Mouse (Mus musculus) heart, embryonic 13.5 days (tissue): ENCODE data around the gene Celf5. TPM values are rescaled to one million over a fixed set of nuclear protein-coding genes. Genes with fewer than 3 reads are reported as not detected.

ENCODE experiments used
- ATAC-seq: fragments of 200-750 bp; cut with Nextera tagmentation; 2 replicates; pipeline ENCODE4 v1.8.0; 2017; ENCODE audit warnings: moderate TSS enrichment; ENCODE audit not compliant: insufficient number of reproducible peaks, low FRiP score, low TSS enrichment; ENCODE audit errors: extremely low read depth
- H3K27ac ChIP-seq: fragments of 300-500 bp; sonication (generic); replicated peaks from 2 replicates; pipeline ENCODE4 v1.5.1; 2015; ENCODE audit warnings: moderate library complexity, mild to moderate bottlenecking, inconsistent platforms
- H3K27me3 ChIP-seq: fragments of 300-500 bp; sonication (generic); replicated peaks from 2 replicates; pipeline ENCODE4 v1.6.1; 2015; ENCODE audit warnings: mild to moderate bottlenecking, inconsistent platforms
- H3K36me3 ChIP-seq: fragments of 300-500 bp; sonication (generic); 2 replicates; pipeline ENCODE4 v1.6.1; 2015; ENCODE audit warnings: mild to moderate bottlenecking, inconsistent platforms
- H3K4me1 ChIP-seq: fragments of 300-500 bp; sonication (generic); 2 replicates; pipeline ENCODE4 v1.6.1; 2015; ENCODE audit warnings: inconsistent platforms
- H3K4me2 ChIP-seq: fragments of 300-500 bp; sonication (generic); 2 replicates; pipeline ENCODE4 v1.6.1; 2015; ENCODE audit warnings: inconsistent platforms, mild to moderate bottlenecking, moderate library complexity
- H3K4me3 ChIP-seq: fragments of 300-500 bp; sonication (generic); 2 replicates; pipeline ENCODE4 v1.5.1; 2015; ENCODE audit warnings: moderate library complexity, mild to moderate bottlenecking, inconsistent platforms
- H3K9ac ChIP-seq: fragments of 300-500 bp; sonication (generic); 2 replicates; pipeline ENCODE4 v1.6.1; 2015; ENCODE audit warnings: inconsistent platforms, mild to moderate bottlenecking, moderate library complexity
- H3K9me3 ChIP-seq: fragments of 300-500 bp; sonication (generic); 2 replicates; pipeline ENCODE4 v1.6.1; 2016; ENCODE audit warnings: inconsistent platforms
- WGBS: fragments of 180-500 bp; shearing (Covaris S2); methylation state at CpG from one replicate; pipeline ENCODE4 v1.1.7; 2015; ENCODE audit warnings: mixed read lengths; 5-methylcytosine and 5-hydroxymethylcytosine counted together
- polyA plus RNA-seq: library from polyadenylated mRNA; unstranded; fragments of >200 nt; fragmentation: Nextera tagmentation; extraction: Ambion mirVana; gene quantifications from 2 replicates; pipeline ENCODE4 v1.2.1, GENCODE M21; 2015

Celf5 gene
- polyA plus RNA-seq, 1 experiment from 2014 or later, result 0.16 TPM

GRCm38 (mm10) chr10:81486496-81486895 is 4.0 kb upstream of the Celf5 start:
- Histone ChIP-seq H3K4me3 (no peak overlapping the region), H3K9ac (no peak overlapping the region), H3K9me3 (no peaks in the 10 kb centered on the region), H3K27me3 (peaks cover 16% of the 10 kb centered on the region), H3K36me3 (peaks cover 58% of the 10 kb centered on the region), H3K27ac (no peak overlapping the region), H3K4me1 (peaks cover 22% of the 10 kb centered on the region), H3K4me2 (no peak overlapping the region)
- no peak for ATAC-seq
- WGBS, result 87% methylated on average over 10 of the region's 10 CpGs

GRCm38 (mm10) chr10:81485479-81486018 is 3.0 kb upstream of the Celf5 start:
- Histone ChIP-seq H3K27ac (no peak overlapping the region), H3K9ac (no peak overlapping the region), H3K4me2 (no peak overlapping the region), H3K4me3 (no peak overlapping the region), H3K9me3 (no peaks in the 10 kb centered on the region), H3K36me3 (peaks cover 48% of the 10 kb centered on the region), H3K27me3 (peaks cover 25% of the 10 kb centered on the region), H3K4me1 (peaks cover 22% of the 10 kb centered on the region)
- WGBS, result 62% methylated on average over 7 of the region's 7 CpGs
- ATAC-seq, result no peak

GRCm38 (mm10) chr10:81485060-81485449 is 2.5 kb upstream of the Celf5 start:
- no peak overlapping the region for H3K4me3 ChIP-seq
- 23% methylated on average over 2 of the region's 2 CpGs for WGBS
- no peak overlapping the region for H3K27ac ChIP-seq
- peaks cover 22% of the 10 kb centered on the region for H3K4me1 ChIP-seq
- peaks cover 30% of the 10 kb centered on the region for H3K27me3 ChIP-seq
- H3K9me3 ChIP-seq, result no peaks in the 10 kb centered on the region
- ATAC-seq, result no peak
- H3K4me2 ChIP-seq, result no peak overlapping the region
- H3K36me3 ChIP-seq, result peaks cover 43% of the 10 kb centered on the region
- H3K9ac ChIP-seq, result no peak overlapping the region

GRCm38 (mm10) chr10:81484441-81485059 is 2.0 kb upstream of the Celf5 start:
- Histone ChIP-seq H3K9me3 (no peaks in the 10 kb centered on the region), H3K4me1 (peaks cover 22% of the 10 kb centered on the region), H3K27me3 (peaks cover 34% of the 10 kb centered on the region), H3K4me2 (no peak overlapping the region), H3K27ac (no peak overlapping the region), H3K4me3 (no peak overlapping the region), H3K36me3 (peaks cover 38% of the 10 kb centered on the region), H3K9ac (no peak overlapping the region)
- 71% methylated on average over 6 of the region's 6 CpGs for WGBS
- ATAC-seq, result no peak

GRCm38 (mm10) chr10:81483983-81484382 is 1.5 kb upstream of the Celf5 start:
- Histone ChIP-seq H3K9me3 (no peaks in the 10 kb centered on the region), H3K9ac (no peak overlapping the region), H3K4me3 (no peak overlapping the region), H3K27me3 (peaks cover 38% of the 10 kb centered on the region), H3K27ac (no peak overlapping the region), H3K36me3 (peaks cover 33% of the 10 kb centered on the region), H3K4me2 (no peak overlapping the region), H3K4me1 (peaks cover 22% of the 10 kb centered on the region)
- WGBS, result 16% methylated on average over 9 of the region's 9 CpGs
- ATAC-seq, result no peak

- no peak overlapping the region for H3K27ac ChIP-seq
- H3K4me2 ChIP-seq, result peak overlapping the region; percentile 85
- H3K36me3 ChIP-seq, result peaks cover 11% of the 10 kb centered on the region
- no peak for ATAC-seq
- H3K4me3 ChIP-seq, result peak overlapping the region; percentile 55
- H3K9me3 ChIP-seq, result no peaks in the 10 kb centered on the region
- peaks cover 59% of the 10 kb centered on the region for H3K27me3 ChIP-seq
- 5% methylated on average over 34 of the region's 35 CpGs for WGBS
- peak overlapping the region; percentile 77 for H3K9ac ChIP-seq
- peaks cover 14% of the 10 kb centered on the region for H3K4me1 ChIP-seq
Measured at GRCm38 (mm10) chr10:81481605-81482532, 640 bp downstream of the Celf5 start.

GRCm38 (mm10) chr10:81474461-81474860 is 8.0 kb downstream of the Celf5 start:
- no peak overlapping the region for H3K27ac ChIP-seq
- H3K9me3 ChIP-seq, result no peaks in the 10 kb centered on the region
- peaks cover 4% of the 10 kb centered on the region; the same call in 1 of the 2 replicates for H3K4me1 ChIP-seq
- H3K9ac ChIP-seq, result no peak overlapping the region
- ATAC-seq, result no peak
- peaks cover 99% of the 10 kb centered on the region for H3K27me3 ChIP-seq
- H3K4me2 ChIP-seq, result no peak overlapping the region
- WGBS, result 74% methylated on average over 10 of the region's 10 CpGs
- no peaks in the 10 kb centered on the region for H3K36me3 ChIP-seq
- H3K4me3 ChIP-seq, result no peak overlapping the region

GRCm38 (mm10) chr10:81473003-81473451 is 9.5 kb downstream of the Celf5 start:
- Histone ChIP-seq H3K36me3 (no peaks in the 10 kb centered on the region), H3K4me1 (peaks cover 4% of the 10 kb centered on the region; the same call in 1 of the 2 replicates), H3K27ac (no peak overlapping the region), H3K9me3 (no peaks in the 10 kb centered on the region), H3K27me3 (peaks cover 100% of the 10 kb centered on the region), H3K4me2 (no peak overlapping the region), H3K4me3 (no peak overlapping the region), H3K9ac (no peak overlapping the region)
- WGBS, result 2% methylated on average over 22 of the region's 22 CpGs
- no peak for ATAC-seq

- peaks cover 3% of the 10 kb centered on the region; the same call in 1 of the 2 replicates for H3K4me1 ChIP-seq
- H3K9me3 ChIP-seq, result no peaks in the 10 kb centered on the region
- H3K36me3 ChIP-seq, result no peaks in the 10 kb centered on the region
- no peak overlapping the region for H3K9ac ChIP-seq
- no peak overlapping the region for H3K27ac ChIP-seq
- H3K4me2 ChIP-seq, result no peak overlapping the region
- H3K27me3 ChIP-seq, result peaks cover 100% of the 10 kb centered on the region
- H3K4me3 ChIP-seq, result no peak overlapping the region
- 6% methylated on average over 18 of the region's 18 CpGs for WGBS
- no peak for ATAC-seq
Measured at GRCm38 (mm10) chr10:81472403-81473002, 10.0 kb downstream of the Celf5 start.

GRCm38 (mm10) chr10:81470454-81470853 is 12.1 kb downstream of the Celf5 start:
- no peak for ATAC-seq
- no peak overlapping the region for H3K27ac ChIP-seq
- H3K4me2 ChIP-seq, result no peak overlapping the region
- no peaks in the 10 kb centered on the region for H3K36me3 ChIP-seq
- H3K9ac ChIP-seq, result no peak overlapping the region
- 37% methylated on average over 18 of the region's 18 CpGs for WGBS
- H3K27me3 ChIP-seq, result peaks cover 100% of the 10 kb centered on the region
- H3K4me1 ChIP-seq, result no peaks in the 10 kb centered on the region
- H3K4me3 ChIP-seq, result no peak overlapping the region
- H3K9me3 ChIP-seq, result no peaks in the 10 kb centered on the region

GRCm38 (mm10) chr10:81469253-81469652 is 13.3 kb downstream of the Celf5 start:
- no peaks in the 10 kb centered on the region for H3K9me3 ChIP-seq
- 71% methylated on average over 5 of the region's 5 CpGs for WGBS
- no peaks in the 10 kb centered on the region for H3K36me3 ChIP-seq
- H3K4me3 ChIP-seq, result no peak overlapping the region
- H3K9ac ChIP-seq, result no peak overlapping the region
- no peak for ATAC-seq
- H3K27ac ChIP-seq, result no peak overlapping the region
- H3K27me3 ChIP-seq, result peaks cover 100% of the 10 kb centered on the region
- peaks cover 7% of the 10 kb centered on the region for H3K4me1 ChIP-seq
- no peak overlapping the region for H3K4me2 ChIP-seq
